Mouse (Mus musculus): Measurements from ENCODE around the gene Dupd1.

Gene Dupd1

DNA sequence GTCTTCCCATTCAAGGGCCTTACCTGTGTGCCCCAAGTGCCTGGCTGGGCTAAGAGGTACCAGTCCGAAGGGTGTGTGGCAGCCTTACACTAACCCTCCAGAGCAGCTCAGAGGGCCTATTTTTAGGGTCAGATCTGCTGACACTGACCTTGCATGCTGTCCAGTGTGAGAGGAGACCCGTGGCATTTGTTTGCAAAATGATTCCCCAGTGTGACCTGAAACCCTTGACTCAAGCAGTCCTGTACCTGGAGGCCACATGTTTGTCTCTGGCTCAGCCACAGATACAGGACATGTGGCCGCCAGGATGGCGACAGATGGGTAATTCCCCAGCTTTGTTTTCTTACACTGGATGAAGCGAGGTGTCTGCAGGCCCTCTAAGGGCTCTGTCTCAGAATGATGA lies at the start of gene Dupd1:
Gene Dupd1 (minus strand): TSS at position 91 of the 400 bp plus-strand sequence.
- no peak for DNase-seq (ENCODE audit: low read depth)

GRCm38 (mm10) chr14:21763736-21764135 lies 49.4 kb upstream of the Dupd1 start:
- DNase-seq (ENCODE audit: low read depth) = no peak

- no peak for DNase-seq (ENCODE audit: low read depth)
Observed at GRCm38 (mm10) chr14:21761560-21761959, 47.2 kb upstream of the Dupd1 start.

- DNase-seq (ENCODE audit: low read depth) = no peak
Observed at GRCm38 (mm10) chr14:21753367-21753766, 39.0 kb upstream of the Dupd1 start.

DNA sequence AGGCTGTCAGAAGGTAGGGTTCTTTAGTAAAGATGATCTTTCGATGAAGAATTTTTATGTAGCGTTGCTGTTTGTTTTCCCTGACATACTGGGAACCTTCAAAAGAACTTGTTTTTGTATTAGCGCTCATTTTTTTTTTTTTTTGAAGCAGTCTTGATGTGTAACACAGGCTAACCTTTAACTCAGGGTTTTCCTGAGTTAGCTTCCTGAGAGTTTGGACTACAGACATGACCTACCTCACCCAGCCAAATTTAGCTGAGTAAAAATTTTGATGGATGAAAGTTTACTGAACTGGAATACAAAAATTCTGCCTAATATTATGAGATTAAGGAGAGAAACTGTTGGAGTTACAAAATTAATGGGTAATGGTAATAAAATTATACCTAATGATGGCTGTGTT lies 38.0 kb upstream of the Dupd1 start:
- no peak for DNase-seq (ENCODE audit: low read depth)

GRCm38 (mm10) chr14:21750881-21751542 lies 36.6 kb upstream of the Dupd1 start, which contains the start of gene Dusp13:
Dusp13 (minus strand) TSS chr14:21751181.
- peak; percentile 89 for DNase-seq (ENCODE audit: low read depth)

GRCm38 (mm10) chr14:21750008-21750880 lies 35.9 kb upstream of the Dupd1 start, which contains the start of gene Samd8:
Samd8 (plus strand) TSS chr14:21750531.
- DNase-seq (ENCODE audit: low read depth) = peak; percentile 93

DNA sequence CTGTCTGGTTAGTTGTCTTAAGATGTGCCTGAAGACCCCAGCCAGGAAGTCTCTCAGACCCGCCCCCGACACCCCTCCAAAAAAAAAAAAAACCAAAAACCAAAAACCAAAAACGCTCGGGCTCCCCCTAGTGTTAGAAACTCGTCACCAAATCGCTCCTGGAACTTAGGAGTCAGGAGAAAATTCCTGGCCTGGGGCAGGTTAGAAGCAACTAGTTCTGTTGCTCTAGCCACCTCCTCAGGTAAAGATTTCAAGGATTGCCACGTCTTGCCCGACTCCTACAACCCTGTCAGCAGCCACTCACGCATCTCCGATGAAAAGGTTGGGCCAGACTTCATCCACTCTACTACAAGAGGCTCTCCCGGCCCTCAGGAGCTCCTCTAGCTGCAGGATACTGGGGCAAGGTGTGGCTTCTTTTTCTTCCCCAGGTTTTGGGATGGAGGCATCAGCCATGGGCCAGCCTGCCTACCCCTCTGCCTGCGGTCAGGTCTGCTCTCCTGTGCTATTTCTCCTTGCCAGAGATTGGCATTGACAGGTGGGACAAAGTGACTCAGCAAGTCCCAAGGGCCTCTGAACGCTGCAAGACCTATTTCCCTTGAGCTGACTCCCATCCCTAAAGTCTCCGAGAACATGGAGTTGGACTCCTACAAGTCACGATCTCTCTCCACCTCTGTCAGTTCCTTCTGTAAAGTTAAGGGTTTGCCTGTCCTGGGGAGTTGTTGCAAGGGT lies 33.9 kb upstream of the Dupd1 start:
- DNase-seq (ENCODE audit: low read depth) = peak; percentile 78

GRCm38 (mm10) chr14:21747436-21748141 lies 33.2 kb upstream of the Dupd1 start:
- DNase-seq (ENCODE audit: low read depth) = no peak

DNA sequence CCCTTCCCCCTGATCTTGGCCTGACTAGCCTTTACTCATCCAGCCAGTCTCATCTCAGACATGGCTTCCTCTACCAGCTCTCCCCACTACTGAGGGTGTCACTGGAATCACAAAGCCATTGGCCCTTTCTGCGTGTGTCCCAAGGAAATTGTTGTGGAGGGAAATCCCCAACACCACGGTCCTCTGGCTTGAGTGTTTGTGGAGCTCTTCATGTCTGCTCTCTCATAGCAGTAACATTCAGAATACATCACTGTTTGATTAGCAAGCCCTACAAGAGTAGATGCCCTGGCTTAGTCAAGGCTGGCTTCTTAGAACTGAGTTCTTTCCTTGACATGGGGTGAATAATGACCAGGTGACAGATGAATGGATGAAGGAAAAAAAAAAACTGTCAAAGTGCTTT lies 32.5 kb upstream of the Dupd1 start:
- no peak for DNase-seq (ENCODE audit: low read depth)

DNA sequence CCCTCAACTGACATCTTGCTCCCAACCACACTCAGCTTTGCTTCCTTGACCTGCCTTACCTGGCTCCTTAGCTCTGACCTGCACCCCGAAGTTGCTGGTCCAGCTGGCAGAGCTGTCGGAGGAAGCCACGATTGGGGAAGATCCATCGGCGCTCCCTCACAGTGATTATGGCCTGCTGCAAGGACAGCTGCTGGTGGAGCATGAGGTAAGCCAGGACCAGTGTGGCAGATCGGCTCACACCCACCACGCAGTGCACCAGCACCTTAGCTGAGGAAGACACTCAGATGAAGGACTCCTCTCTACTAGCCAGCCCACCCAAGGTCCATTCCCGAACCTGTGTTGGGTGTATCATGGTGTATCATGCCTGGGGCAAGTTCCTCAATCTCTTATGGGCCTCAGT lies 31.9 kb upstream of the Dupd1 start:
- no peak for DNase-seq (ENCODE audit: low read depth)

DNA sequence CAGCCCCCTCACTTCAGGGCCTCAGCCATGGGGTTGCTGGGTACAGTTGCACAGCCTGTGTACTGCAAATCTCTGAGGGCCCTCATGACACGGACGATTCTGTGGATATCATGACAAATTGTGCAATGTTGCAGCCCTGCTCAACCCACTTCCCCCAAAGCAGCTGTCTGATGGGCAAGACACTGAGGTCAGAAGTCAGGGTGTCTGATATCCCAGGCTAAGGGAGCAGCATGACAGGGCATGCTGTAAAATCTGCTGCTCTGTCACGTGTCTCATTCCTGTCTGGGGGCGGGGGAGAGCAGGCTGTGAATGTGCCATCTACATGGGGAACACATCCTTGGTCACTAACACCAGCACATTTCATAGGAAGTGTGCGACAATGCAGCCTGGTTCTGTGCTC lies 30.8 kb upstream of the Dupd1 start:
- no peak for DNase-seq (ENCODE audit: low read depth)

GRCm38 (mm10) chr14:21744169-21744568 lies 29.8 kb upstream of the Dupd1 start:
- DNase-seq (ENCODE audit: low read depth) = no peak

DNA sequence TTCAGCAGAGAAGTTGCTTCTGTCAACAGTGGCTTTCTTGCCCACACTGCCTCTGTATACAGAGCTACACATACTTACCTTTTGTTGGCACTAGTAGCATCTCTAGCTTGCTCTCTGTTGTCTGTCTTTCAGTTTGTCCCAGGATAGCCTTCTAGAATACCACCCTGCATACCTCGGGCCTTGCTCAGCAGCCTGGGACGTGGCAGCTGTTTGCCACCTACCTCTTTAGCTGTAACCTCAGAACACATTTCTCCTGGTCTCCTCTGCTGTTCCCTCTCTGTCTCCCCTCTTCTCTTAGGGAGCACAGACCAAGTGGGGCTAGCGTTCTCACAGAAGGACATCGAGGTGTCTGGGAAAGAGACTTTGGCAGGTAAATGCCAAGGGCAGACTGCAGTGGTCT lies 28.1 kb upstream of the Dupd1 start:
- DNase-seq (ENCODE audit: low read depth) = no peak

DNA sequence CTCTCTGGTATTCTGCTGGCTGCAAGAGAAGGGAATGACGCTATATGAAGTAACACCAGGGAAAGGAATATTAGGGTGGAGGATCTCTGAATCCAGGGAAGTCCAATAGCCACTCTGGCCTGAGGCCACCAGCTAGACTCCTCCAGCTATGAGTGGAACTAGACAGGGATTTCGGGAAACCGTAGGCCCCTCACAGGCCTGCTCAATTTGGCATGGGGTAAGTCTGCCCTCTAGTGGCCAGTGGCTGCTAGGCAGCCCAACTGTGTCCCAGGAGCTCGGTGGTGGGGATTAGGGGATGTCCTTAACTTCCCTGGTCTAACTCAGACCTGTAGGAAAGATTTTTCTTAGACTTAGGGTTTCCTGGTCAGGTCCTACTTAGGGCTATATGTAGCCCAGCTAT lies 27.4 kb upstream of the Dupd1 start:
- peak; percentile 78 for DNase-seq (ENCODE audit: low read depth)

DNA sequence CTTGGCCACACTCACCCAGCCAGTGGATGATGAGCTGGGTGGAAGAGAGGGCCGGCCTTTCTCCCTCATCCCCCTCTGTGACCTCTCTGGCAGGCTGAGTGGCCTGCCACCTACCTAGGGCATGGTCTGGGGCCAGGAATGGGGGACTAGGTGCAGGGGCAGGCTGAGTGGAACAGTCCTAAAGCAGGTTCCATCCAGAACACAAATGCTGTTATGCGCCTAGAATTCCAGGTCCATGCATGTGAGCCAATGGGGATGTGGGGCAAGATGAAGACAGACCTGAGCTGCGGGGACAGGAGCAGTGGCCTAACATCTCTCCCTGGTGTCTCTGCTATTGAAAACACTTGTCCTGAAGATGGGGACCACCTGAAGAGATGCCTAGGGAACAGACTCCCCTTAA lies 26.9 kb upstream of the Dupd1 start:
- DNase-seq (ENCODE audit: low read depth) = no peak

DNA sequence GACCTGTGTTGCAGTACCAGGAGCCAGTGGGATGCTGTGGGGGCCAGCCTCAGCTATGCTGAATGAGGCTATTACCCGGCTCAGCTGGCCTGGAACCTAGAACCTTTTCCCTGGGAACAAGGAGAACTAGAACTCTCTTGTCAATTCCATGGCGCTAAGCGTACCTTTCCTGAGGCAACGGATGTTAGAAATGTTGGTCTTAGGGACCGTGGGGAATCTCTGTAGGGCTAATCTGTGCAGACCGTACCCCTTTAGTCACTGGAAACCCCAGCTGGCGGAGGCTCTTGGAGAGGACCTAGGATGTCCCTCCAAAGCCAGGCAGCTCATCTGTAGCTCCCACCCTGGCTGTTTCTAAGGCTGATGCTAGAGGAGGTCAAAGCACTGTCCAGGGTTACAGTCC lies 26.0 kb upstream of the Dupd1 start:
- DNase-seq (ENCODE audit: low read depth) = no peak

DNA sequence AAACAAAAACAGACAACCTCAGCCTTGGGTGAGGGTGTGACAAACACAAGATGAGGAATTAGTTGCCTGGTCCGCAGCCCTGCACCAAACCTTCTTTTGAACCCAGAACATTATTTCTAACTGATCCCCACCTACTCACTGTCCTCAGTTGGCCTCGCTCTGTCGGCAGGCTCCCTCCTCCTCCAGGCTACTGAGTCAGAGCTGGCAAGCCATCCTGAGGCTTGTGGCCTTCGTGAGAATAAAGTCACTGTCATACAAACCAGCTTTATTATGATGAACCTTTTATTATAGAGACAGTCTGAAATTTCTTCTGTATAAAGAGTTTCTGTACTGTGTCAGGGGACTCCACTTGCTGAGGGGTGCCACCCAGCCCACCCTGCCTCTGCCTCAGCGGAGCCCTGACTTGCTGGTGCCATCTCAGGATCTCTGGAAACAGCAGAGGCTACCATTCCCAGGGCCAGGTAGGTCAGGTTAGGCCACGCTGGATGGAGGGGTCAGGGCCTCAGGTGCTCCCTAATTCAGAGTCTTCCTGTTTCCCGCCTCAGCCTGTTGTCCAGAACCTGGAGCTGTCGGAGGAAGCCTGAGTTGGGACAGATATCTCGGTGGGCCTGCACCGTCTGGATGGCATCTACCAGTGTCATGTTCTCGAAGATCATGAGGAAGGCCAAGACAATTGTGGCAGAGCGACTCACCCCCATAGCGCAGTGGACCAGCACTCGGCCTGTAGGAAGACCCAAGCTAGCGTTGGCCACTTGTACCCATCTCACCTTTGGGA lies 18.9 kb upstream of the Dupd1 start:
- no peak for DNase-seq (ENCODE audit: low read depth)

DNA sequence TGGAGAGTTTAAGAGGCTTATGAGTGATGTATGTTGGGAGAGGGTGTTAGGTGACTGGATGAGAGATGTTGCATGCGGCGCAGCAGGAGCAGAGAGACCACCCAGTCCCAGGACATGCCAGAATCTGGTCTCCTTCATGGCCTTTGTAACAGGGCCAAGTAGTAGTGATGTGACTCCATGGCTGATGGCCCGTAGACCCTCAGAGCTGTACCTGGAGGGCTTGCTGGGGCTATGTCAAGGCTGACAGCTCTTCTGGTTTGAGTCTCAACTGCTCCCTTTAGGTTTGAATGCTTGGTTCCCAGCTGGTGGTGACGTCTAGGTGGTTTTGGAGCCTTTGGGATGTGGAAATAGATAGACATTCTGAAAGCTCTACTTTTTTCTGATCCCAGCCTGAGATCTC lies 15.6 kb upstream of the Dupd1 start:
- DNase-seq (ENCODE audit: low read depth) = no peak

DNA sequence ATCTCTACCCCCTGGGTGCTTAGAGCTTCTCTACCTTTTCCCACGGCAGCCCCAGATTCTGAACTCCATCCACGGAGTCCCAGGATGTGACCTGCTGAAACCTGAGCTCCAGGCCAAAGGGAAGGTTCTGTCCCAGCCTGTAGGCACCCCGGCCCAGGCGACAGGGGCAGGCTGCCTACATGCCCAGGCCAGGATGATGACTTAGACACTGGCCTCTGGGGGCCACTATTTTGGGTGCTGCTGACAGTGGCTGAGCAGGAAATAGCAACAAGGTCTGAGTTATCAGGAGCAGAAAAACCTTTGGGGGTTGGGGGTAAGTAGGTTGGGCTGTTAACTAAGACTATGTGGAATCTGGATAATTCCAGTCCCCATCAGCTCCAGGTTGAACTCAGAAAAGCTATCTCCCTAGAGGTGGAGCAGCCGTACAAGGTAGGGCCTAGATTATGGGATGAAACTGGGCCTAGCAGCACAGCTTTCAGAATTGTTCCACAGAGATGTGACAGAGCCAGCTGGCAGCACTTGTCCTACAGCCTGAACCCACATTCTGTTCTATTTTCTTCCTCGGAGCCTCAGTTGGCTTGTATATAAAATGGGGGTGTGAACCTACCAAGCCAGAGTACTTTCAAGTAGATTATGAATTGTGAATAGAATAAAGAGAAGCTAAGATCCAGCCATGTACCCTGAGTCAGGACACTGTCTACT lies 14.8 kb upstream of the Dupd1 start:
- DNase-seq (ENCODE audit: low read depth) = no peak
